Mouse (Mus musculus): ENCODE data around the gene Stox2. TPM values are rescaled to one million over a fixed set of nuclear protein-coding genes. Genes with fewer than 3 reads are reported as not detected.

Gene Stox2
- total and polyA plus RNA-seq, 3 experiments = under 0.01 TPM; not detected in 2

- H3K4me1 ChIP-seq (ENCODE audit: control insufficient read depth in 1 of 2, insufficient read depth in 2 of 2, low read length in 2 of 2) = no peaks in the 10 kb centered on the region
- no peaks in the 10 kb centered on the region for H3K36me3 ChIP-seq (ENCODE audit: control insufficient read depth in 1 of 2, insufficient read depth in 2 of 2, low read length in 2 of 2)
- H3K9ac ChIP-seq (ENCODE audit: control insufficient read depth, low read depth, low read length, poor library complexity, severe bottlenecking) = no peak overlapping the region
- H3K79me2 ChIP-seq (ENCODE audit: control insufficient read depth, insufficient read depth, low read length, poor library complexity) = no peaks in the 10 kb centered on the region
- DNase-seq (ENCODE audit: low read depth, low spot score) = no peak
- no peaks in the 10 kb centered on the region for H3K9me3 ChIP-seq (replicated peaks; ENCODE audit: insufficient read depth, low read length)
- TF ChIP-seq TCF12 (IDR thresholded peaks at IDR 0.05; ENCODE audit: low read depth, low read length) (no peak), SIN3A (IDR thresholded peaks at IDR 0.05; ENCODE audit: low read length) (no peak), GATA1 (IDR thresholded peaks at IDR 0.05; ENCODE audit: low read depth, low read length) (no peak), CTCF (IDR thresholded peaks at IDR 0.05 in 2 of 3, conservative IDR thresholded peaks at IDR 0.05 in 1 of 3; ENCODE audit: control insufficient read depth in 1 of 3, insufficient read depth in 1 of 3, low read depth in 2 of 3, low read length in 3 of 3, poor library complexity in 1 of 3, severe bottlenecking in 1 of 3) (no peak), MYC (IDR thresholded peaks at IDR 0.05; ENCODE audit: low read depth, low read length) (no peak), MAZ (IDR thresholded peaks at IDR 0.05; ENCODE audit: low read depth, low read length) (no peak), ZC3H11A (IDR thresholded peaks at IDR 0.05; ENCODE audit: low read depth, low read length) (no peak), ELF1 (IDR thresholded peaks at IDR 0.05; ENCODE audit: low read depth, low read length) (no peak), MAFK (IDR thresholded peaks at IDR 0.05; ENCODE audit: borderline replicate concordance, low read depth, low read length) (no peak), POLR2A (IDR thresholded peaks at IDR 0.05; ENCODE audit: control insufficient read depth in 1 of 2, insufficient read depth in 1 of 2, low read depth in 1 of 2, low read length in 2 of 2, poor library complexity in 1 of 2) (no peak), TBP (IDR thresholded peaks at IDR 0.05; ENCODE audit: low read depth, low read length) (no peak), BHLHE40 (IDR thresholded peaks at IDR 0.05; ENCODE audit: borderline replicate concordance, low read depth, low read length) (no peak), UBTF (IDR thresholded peaks at IDR 0.05; ENCODE audit: borderline replicate concordance, insufficient read depth, low read depth, low read length) (no peak), SMC3 (IDR thresholded peaks at IDR 0.05; ENCODE audit: low read depth, low read length) (no peak), CHD2 (IDR thresholded peaks at IDR 0.05; ENCODE audit: low read length) (no peak), USF2 (IDR thresholded peaks at IDR 0.05; ENCODE audit: borderline replicate concordance in 1 of 2, insufficient read depth in 1 of 2, low read depth in 1 of 2, low read length in 2 of 2) (no peak), MXI1 (IDR thresholded peaks at IDR 0.05; ENCODE audit: low read depth, low read length) (no peak), POLR2AphosphoS2 (IDR thresholded peaks at IDR 0.05; ENCODE audit: low read length) (no peak), HCFC1 (IDR thresholded peaks at IDR 0.05; ENCODE audit: low read depth, low read length) (no peak)
- no peaks in the 10 kb centered on the region for H3K27me3 ChIP-seq (ENCODE audit: control insufficient read depth in 1 of 2, insufficient read depth in 2 of 2, low read length in 2 of 2)
- no peak overlapping the region for H3K27ac ChIP-seq (ENCODE audit: control insufficient read depth, low read depth, low read length)
- H3K4me3 ChIP-seq (ENCODE audit: control insufficient read depth in 1 of 2, insufficient read depth in 1 of 2, low read depth in 2 of 2, low read length in 2 of 2) = no peak overlapping the region
These were observed 263.9 kb downstream of the Stox2 start for GRCm38 (mm10) chr8:47182292-47182691.

DNA sequence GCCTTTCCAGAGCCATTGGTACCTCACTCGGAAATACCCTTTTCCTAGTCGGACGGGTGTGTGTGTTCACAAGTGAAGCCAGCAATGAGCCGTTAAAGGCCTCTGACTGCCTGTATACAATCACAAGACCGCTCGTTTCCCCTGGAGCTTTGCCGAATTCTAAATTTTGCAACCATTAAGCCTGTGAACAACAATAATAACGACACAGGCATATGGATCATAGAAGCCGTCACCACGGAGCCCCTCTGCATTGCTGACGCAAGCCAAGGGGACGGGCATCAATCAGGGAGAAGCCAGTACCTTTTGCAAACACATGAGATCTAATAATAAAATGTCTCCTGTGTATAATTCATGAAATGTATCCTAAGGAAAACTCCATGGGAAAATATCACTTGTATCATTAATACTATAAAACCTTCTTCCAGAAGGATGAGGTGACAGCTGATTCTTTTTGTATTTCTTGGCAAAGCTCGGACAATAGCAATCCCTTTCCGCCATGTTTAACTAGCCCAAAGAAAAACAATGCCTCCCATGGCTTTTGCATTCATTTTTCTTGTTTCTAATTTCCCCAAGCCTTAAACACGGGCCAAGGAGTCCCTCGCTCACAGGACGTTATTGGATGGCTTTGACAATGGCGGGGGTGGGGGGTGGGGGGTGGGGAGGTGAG lies 265.0 kb downstream of the Stox2 start:
- DNase-seq (ENCODE audit: low read depth, low spot score) = no peak
- H3K9ac ChIP-seq (ENCODE audit: control insufficient read depth, low read depth, low read length, poor library complexity, severe bottlenecking) = no peak overlapping the region
- no peak overlapping the region for H3K27ac ChIP-seq (ENCODE audit: control insufficient read depth, low read depth, low read length)
- H3K4me1 ChIP-seq (ENCODE audit: control insufficient read depth in 1 of 2, insufficient read depth in 2 of 2, low read length in 2 of 2) = no peaks in the 10 kb centered on the region
- no peaks in the 10 kb centered on the region for H3K27me3 ChIP-seq (ENCODE audit: control insufficient read depth in 1 of 2, insufficient read depth in 2 of 2, low read length in 2 of 2)
- no peaks in the 10 kb centered on the region for H3K36me3 ChIP-seq (ENCODE audit: control insufficient read depth in 1 of 2, insufficient read depth in 2 of 2, low read length in 2 of 2)
- H3K9me3 ChIP-seq (replicated peaks; ENCODE audit: insufficient read depth, low read length) = no peaks in the 10 kb centered on the region
- no peak for TF ChIP-seq ZMIZ1 (IDR thresholded peaks at IDR 0.05; ENCODE audit: low read depth, low read length)
- no peak for TF ChIP-seq CTCF (IDR thresholded peaks at IDR 0.05 in 2 of 3, conservative IDR thresholded peaks at IDR 0.05 in 1 of 3; ENCODE audit: control insufficient read depth in 1 of 3, insufficient read depth in 1 of 3, low read depth in 2 of 3, low read length in 3 of 3, poor library complexity in 1 of 3, severe bottlenecking in 1 of 3)
- no peak for TF ChIP-seq MYC (IDR thresholded peaks at IDR 0.05; ENCODE audit: low read depth, low read length)
- no peak for TF ChIP-seq CHD1 (IDR thresholded peaks at IDR 0.05; ENCODE audit: low read depth, low read length)
- no peak for TF ChIP-seq USF2 (IDR thresholded peaks at IDR 0.05; ENCODE audit: borderline replicate concordance in 1 of 2, insufficient read depth in 1 of 2, low read depth in 1 of 2, low read length in 2 of 2)
- no peak for TF ChIP-seq ZKSCAN1 (IDR thresholded peaks at IDR 0.05; ENCODE audit: low read depth, low read length)
- no peak for TF ChIP-seq SMC3 (IDR thresholded peaks at IDR 0.05; ENCODE audit: low read depth, low read length)
- no peak for TF ChIP-seq ETS1 (IDR thresholded peaks at IDR 0.05; ENCODE audit: low read depth, low read length)
- TF ChIP-seq BHLHE40 (IDR thresholded peaks at IDR 0.05; ENCODE audit: borderline replicate concordance, low read depth, low read length) = no peak
- no peak for TF ChIP-seq ELF1 (IDR thresholded peaks at IDR 0.05; ENCODE audit: low read depth, low read length)
- H3K79me2 ChIP-seq (ENCODE audit: control insufficient read depth, insufficient read depth, low read length, poor library complexity) = no peaks in the 10 kb centered on the region
- no peak overlapping the region for H3K4me3 ChIP-seq (ENCODE audit: control insufficient read depth in 1 of 2, insufficient read depth in 1 of 2, low read depth in 2 of 2, low read length in 2 of 2)

Data from MEL (cell line).